Mouse (Mus musculus): Measurements from ENCODE around the gene Scgb3a1. TPM values are rescaled to one million over a fixed set of nuclear protein-coding genes. Genes with fewer than 3 reads are reported as not detected.

Scgb3a1 gene
- polyA plus RNA-seq, 1 experiment: not detected

- H3K4me1 ChIP-seq (ENCODE audit: control insufficient read depth, insufficient read depth, low read length): no peaks in the 10 kb centered on the region
- no peak for TF ChIP-seq POLR2A (IDR thresholded peaks at IDR 0.05; ENCODE audit: low read depth, low read length)
- no peak for TF ChIP-seq CTCF (IDR thresholded peaks at IDR 0.05; ENCODE audit: borderline replicate concordance, insufficient read depth, low read length)
- no peak overlapping the region for H3K4me3 ChIP-seq (ENCODE audit: insufficient read depth, low read length)
- no peak overlapping the region for H3K27ac ChIP-seq (ENCODE audit: insufficient read depth, low read length)
Observed at GRCm38 (mm10) chr11:49635671-49636070, 27.7 kb upstream of the Scgb3a1 start.

- Histone ChIP-seq H3K4me1 (ENCODE audit: control insufficient read depth, insufficient read depth, low read length) (no peaks in the 10 kb centered on the region), H3K4me3 (ENCODE audit: insufficient read depth, low read length) (no peak overlapping the region), H3K27ac (ENCODE audit: insufficient read depth, low read length) (no peak overlapping the region)
- TF ChIP-seq POLR2A (IDR thresholded peaks at IDR 0.05; ENCODE audit: low read depth, low read length) (no peak), CTCF (IDR thresholded peaks at IDR 0.05; ENCODE audit: borderline replicate concordance, insufficient read depth, low read length) (peak; percentile 72; the same call in 1 of the 2 replicates)
Observed at GRCm38 (mm10) chr11:49636449-49636848, 27.0 kb upstream of the Scgb3a1 start.

GRCm38 (mm10) chr11:49645677-49646076, 17.7 kb upstream of the Scgb3a1 start:
- H3K27ac ChIP-seq (ENCODE audit: insufficient read depth, low read length): no peak overlapping the region
- no peak overlapping the region for H3K4me3 ChIP-seq (ENCODE audit: insufficient read depth, low read length)
- TF ChIP-seq POLR2A (IDR thresholded peaks at IDR 0.05; ENCODE audit: low read depth, low read length): no peak
- no peak for TF ChIP-seq CTCF (IDR thresholded peaks at IDR 0.05; ENCODE audit: borderline replicate concordance, insufficient read depth, low read length)
- no peaks in the 10 kb centered on the region for H3K4me1 ChIP-seq (ENCODE audit: control insufficient read depth, insufficient read depth, low read length)

DNA sequence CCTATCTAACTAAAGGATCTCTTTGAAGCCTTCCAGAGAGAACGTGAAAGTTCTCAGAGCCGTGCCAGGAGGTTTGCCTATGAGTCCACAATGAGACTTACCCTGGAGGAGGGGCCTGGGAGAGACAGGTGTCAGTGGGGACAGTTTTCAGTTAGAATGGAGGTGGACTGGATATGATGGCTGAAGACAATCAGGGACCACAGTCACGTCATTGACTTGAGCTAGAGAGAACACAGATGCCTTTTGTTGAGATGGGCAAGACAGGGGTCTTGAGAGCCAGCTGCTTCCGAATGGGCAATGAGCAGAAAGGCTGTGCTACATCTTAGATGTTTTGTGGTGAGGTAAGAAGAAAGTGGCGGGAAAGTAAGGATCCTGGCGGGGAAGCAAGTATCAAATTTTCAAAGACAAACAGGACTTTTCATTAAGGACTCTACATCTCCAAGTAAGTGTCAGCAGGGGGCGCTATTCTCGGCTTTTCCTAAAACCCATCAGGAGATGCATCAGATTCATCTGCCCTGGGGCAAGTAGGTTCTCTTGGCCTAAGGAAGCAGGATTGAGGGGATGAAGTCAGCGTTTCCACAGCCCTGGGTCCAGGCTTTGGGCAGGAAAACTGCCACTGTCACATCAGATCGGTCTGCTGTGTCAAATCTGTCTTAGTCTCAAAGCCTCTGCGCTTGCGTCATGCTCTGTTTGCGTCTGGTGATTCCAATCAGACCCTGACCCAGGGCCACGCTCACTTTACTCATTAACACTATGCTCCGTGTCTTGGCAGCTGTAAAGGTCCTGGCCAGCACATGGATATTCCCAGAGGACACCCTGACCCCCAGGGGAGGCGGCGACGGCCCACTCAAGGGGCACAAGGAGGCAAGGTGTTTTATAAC, 13.1 kb upstream of the Scgb3a1 start:
- TF ChIP-seq CTCF (IDR thresholded peaks at IDR 0.05; ENCODE audit: borderline replicate concordance, insufficient read depth, low read length) (no peak), POLR2A (IDR thresholded peaks at IDR 0.05; ENCODE audit: low read depth, low read length) (no peak)
- Histone ChIP-seq H3K27ac (ENCODE audit: insufficient read depth, low read length) (no peak overlapping the region), H3K4me3 (ENCODE audit: insufficient read depth, low read length) (no peak overlapping the region), H3K4me1 (ENCODE audit: control insufficient read depth, insufficient read depth, low read length) (no peaks in the 10 kb centered on the region)

- no peak overlapping the region for H3K27ac ChIP-seq (ENCODE audit: insufficient read depth, low read length)
Observed at GRCm38 (mm10) chr11:49650994-49651761, 12.2 kb upstream of the Scgb3a1 start.

DNA sequence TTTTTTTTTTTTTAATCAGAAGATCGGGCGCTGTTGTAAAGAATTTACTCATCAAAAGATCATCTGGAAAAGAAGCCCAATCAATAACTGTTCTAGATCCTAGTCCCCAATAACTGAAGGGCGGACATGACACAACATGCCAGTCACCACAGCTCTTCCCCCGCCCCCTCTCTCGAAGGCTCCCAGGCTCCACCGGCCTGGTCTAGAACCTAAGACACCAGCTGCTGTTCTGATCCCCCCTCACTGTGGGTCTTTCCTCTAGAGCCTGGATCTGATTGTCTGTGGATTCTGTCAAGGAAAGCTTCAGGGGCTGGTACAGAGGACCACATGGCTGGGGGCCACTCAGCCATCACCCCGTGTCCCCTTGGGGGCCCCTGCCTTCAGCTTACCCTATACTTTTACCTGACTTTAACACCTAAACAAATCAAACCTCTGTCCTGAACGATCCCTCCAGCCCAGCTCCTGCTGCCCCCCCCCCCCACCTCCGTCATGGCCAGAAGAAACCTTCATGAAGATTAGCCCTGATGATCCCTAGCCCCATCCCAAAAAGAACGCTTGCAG, 11.6 kb upstream of the Scgb3a1 start:
- no peaks in the 10 kb centered on the region for H3K4me1 ChIP-seq (ENCODE audit: control insufficient read depth, insufficient read depth, low read length)
- H3K4me3 ChIP-seq (ENCODE audit: insufficient read depth, low read length): no peak overlapping the region
- no peak overlapping the region for H3K27ac ChIP-seq (ENCODE audit: insufficient read depth, low read length)
- TF ChIP-seq POLR2A (IDR thresholded peaks at IDR 0.05; ENCODE audit: low read depth, low read length) (no peak), CTCF (IDR thresholded peaks at IDR 0.05; ENCODE audit: borderline replicate concordance, insufficient read depth, low read length) (no peak)

More at GRCm38 (mm10) chr11:49650994-49651761, 12.2 kb upstream of the Scgb3a1 start:
- TF ChIP-seq POLR2A (IDR thresholded peaks at IDR 0.05; ENCODE audit: low read depth, low read length) (no peak), CTCF (IDR thresholded peaks at IDR 0.05; ENCODE audit: borderline replicate concordance, insufficient read depth, low read length) (no peak)
- no peak overlapping the region for H3K4me3 ChIP-seq (ENCODE audit: insufficient read depth, low read length)
- no peaks in the 10 kb centered on the region for H3K4me1 ChIP-seq (ENCODE audit: control insufficient read depth, insufficient read depth, low read length)

GRCm38 (mm10) chr11:49652401-49653078, 10.9 kb upstream of the Scgb3a1 start:
- Histone ChIP-seq H3K4me3 (ENCODE audit: insufficient read depth, low read length) (no peak overlapping the region), H3K27ac (ENCODE audit: insufficient read depth, low read length) (no peak overlapping the region), H3K4me1 (ENCODE audit: control insufficient read depth, insufficient read depth, low read length) (no peaks in the 10 kb centered on the region)
- TF ChIP-seq CTCF (IDR thresholded peaks at IDR 0.05; ENCODE audit: borderline replicate concordance, insufficient read depth, low read length) (peak; percentile 43; the same call in 1 of the 2 replicates), POLR2A (IDR thresholded peaks at IDR 0.05; ENCODE audit: low read depth, low read length) (no peak)

DNA sequence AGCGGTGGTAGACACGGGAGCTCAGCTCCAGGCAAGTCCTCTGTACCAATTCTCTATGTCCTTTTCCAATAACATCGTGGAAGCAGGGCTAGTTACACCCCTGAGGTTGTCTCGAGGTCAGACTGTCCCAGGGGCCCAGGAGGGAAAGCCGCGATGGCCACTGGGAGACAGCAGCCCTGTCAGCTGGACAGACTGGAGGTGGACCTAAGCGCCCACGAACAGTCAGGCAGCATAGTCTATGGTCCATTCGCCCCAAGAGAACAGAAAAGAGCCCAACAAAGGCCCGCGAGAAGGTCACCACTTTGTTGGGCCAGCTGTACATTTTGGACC, 10.4 kb upstream of the Scgb3a1 start:
- Histone ChIP-seq H3K4me3 (ENCODE audit: insufficient read depth, low read length) (no peak overlapping the region), H3K27ac (ENCODE audit: insufficient read depth, low read length) (no peak overlapping the region), H3K4me1 (ENCODE audit: control insufficient read depth, insufficient read depth, low read length) (no peaks in the 10 kb centered on the region)
- TF ChIP-seq CTCF (IDR thresholded peaks at IDR 0.05; ENCODE audit: borderline replicate concordance, insufficient read depth, low read length): no peak
- TF ChIP-seq POLR2A (IDR thresholded peaks at IDR 0.05; ENCODE audit: low read depth, low read length): no peak

DNA sequence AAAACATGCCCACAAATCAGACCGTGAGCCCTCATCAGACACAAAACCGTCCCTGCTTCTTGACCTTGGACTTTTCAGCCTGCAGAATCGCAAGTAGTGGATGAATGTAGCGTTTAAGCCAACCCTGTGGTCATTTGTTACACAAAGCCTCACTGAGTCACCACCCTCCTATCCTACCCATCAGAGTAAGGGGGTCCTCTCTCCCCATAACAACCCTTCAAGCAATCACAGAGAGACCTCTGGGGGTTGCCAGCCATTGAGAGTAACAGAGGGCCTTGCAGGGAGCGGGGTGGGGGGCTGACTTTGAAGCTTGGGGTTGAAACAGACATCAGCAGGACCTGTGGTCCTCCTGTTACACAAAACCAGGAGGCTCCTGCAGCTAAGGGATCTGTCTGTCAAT, 8.8 kb upstream of the Scgb3a1 start:
- Histone ChIP-seq H3K4me3 (ENCODE audit: insufficient read depth, low read length) (no peak overlapping the region), H3K4me1 (ENCODE audit: control insufficient read depth, insufficient read depth, low read length) (peaks cover 2% of the 10 kb centered on the region; the same call in 1 of the 2 replicates), H3K27ac (ENCODE audit: insufficient read depth, low read length) (no peak overlapping the region)
- no peak for TF ChIP-seq CTCF (IDR thresholded peaks at IDR 0.05; ENCODE audit: borderline replicate concordance, insufficient read depth, low read length)
